Mouse (Mus musculus) stomach, postnatal 0 days (tissue): ENCODE data around the gene Rex1bd. TPM values are rescaled to one million over a fixed set of nuclear protein-coding genes. Genes with fewer than 3 reads are reported as not detected.
A peak's percentile ranks its signal among the peaks of the same experiment; 100 is the strongest.

Experiments used
- ATAC-seq: fragments of 200-750 bp; cut with Nextera tagmentation; 2 replicates; pipeline ENCODE4 v1.8.0; 2017; ENCODE audit not compliant: low FRiP score, low TSS enrichment
- DNase-seq: peaks from one replicate; pipeline ENCODE4 v3.0.0-alpha.2; 2016; ENCODE audit warnings: low spot score
- H3K27ac ChIP-seq: fragments of 300-500 bp; sonication (generic); replicated peaks from 2 replicates; pipeline ENCODE4 v1.5.1; 2014; ENCODE audit warnings: mild to moderate bottlenecking, control low read depth
- H3K27me3 ChIP-seq: fragments of 300-500 bp; sonication (generic); 2 replicates; pipeline ENCODE4 v1.6.1; 2014; ENCODE audit warnings: low read length; ENCODE audit not compliant: control insufficient read depth, insufficient read depth
- H3K36me3 ChIP-seq: fragments of 300-500 bp; sonication (generic); 2 replicates; pipeline ENCODE4 v1.6.1; 2014; ENCODE audit warnings: low read length, mixed read lengths; ENCODE audit not compliant: control insufficient read depth, insufficient read depth
- H3K4me1 ChIP-seq: fragments of 300-500 bp; sonication (generic); replicated peaks from 2 replicates; pipeline ENCODE4 v1.6.1; 2014; ENCODE audit warnings: antibody characterized with exemption; ENCODE audit not compliant: control insufficient read depth, insufficient read depth
- H3K4me2 ChIP-seq: fragments of 300-500 bp; sonication (generic); replicated peaks from 2 replicates; pipeline ENCODE4 v1.6.1; 2014; ENCODE audit warnings: low read depth, mild to moderate bottlenecking, control low read depth, moderate library complexity
- H3K4me3 ChIP-seq: fragments of 300-500 bp; sonication (generic); 2 replicates; pipeline ENCODE4 v1.5.1; 2014; ENCODE audit warnings: low read depth, low read length, control low read depth
- H3K9ac ChIP-seq: fragments of 300-500 bp; sonication (generic); 2 replicates; pipeline ENCODE4 v1.6.1; 2014; ENCODE audit warnings: mild to moderate bottlenecking, low read length, control low read depth, mixed read lengths
- H3K9me3 ChIP-seq: fragments of 300-500 bp; sonication (generic); 2 replicates; pipeline ENCODE4 v1.6.1; 2016; ENCODE audit warnings: low read length; ENCODE audit not compliant: control insufficient read depth
- CTCF ChIP-seq: IDR thresholded peaks from 2 replicates; pipeline ENCODE4 v1.5.1; 2016; ENCODE audit warnings: antibody characterized with exemption, low read depth, mild to moderate bottlenecking, moderate library complexity
- EP300 ChIP-seq: optimal IDR thresholded peaks from 2 replicates; pipeline ENCODE3; 2016; ENCODE audit warnings: antibody characterized with exemption
- WGBS: fragments of 180-500 bp; shearing (Covaris S2); extraction: QIAGEN DNeasy Blood & Tissue Kit; methylation state at CpG from one replicate; pipeline ENCODE4 v1.1.7; 2014; 5-methylcytosine and 5-hydroxymethylcytosine counted together
- polyA plus RNA-seq: library from polyadenylated mRNA; unstranded; fragments of >200 nt; fragmentation: Nextera tagmentation; extraction: Ambion mirVana; gene quantifications from 2 replicates; pipeline ENCODE4 v1.2.1, GENCODE M21; 2015

Rex1bd gene
- polyA plus RNA-seq, 1 experiment from 2014 or later: 122 TPM

GRCm38 (mm10) chr8:70540507-70541071 is 34.0 kb upstream of the Rex1bd start:
- Histone ChIP-seq H3K4me1 (no peaks in the 10 kb centered on the region; the same call in 1 of the 2 replicates), H3K9ac (peak overlapping the region; percentile 89), H3K27me3 (no peaks in the 10 kb centered on the region), H3K36me3 (peaks cover 1% of the 10 kb centered on the region; the same call in 1 of the 2 replicates), H3K4me3 (peak overlapping the region; percentile 87), H3K4me2 (peak overlapping the region; percentile 95), H3K27ac (peak overlapping the region; percentile 97), H3K9me3 (no peaks in the 10 kb centered on the region)
- ATAC-seq (peak; percentile 2; the same call in 1 of the 2 replicates), DNase-seq (peak; percentile 74)
- WGBS: 24% methylated on average over 7 of the region's 7 CpGs
- TF ChIP-seq CTCF (no peak; the same call in 1 of the 2 replicates), EP300 (no peak)

GRCm38 (mm10) chr8:70540013-70540506 is 33.5 kb upstream of the Rex1bd start:
- DNase-seq (no peak), ATAC-seq (no peak)
- Histone ChIP-seq H3K4me3 (peak overlapping the region; percentile 87), H3K9me3 (no peaks in the 10 kb centered on the region), H3K4me1 (no peaks in the 10 kb centered on the region; the same call in 1 of the 2 replicates), H3K27me3 (no peaks in the 10 kb centered on the region), H3K36me3 (peaks cover 5% of the 10 kb centered on the region), H3K4me2 (peak overlapping the region; percentile 95), H3K27ac (peak overlapping the region; percentile 97), H3K9ac (peak overlapping the region; percentile 89)
- TF ChIP-seq EP300: peak; percentile 54
- no peak for TF ChIP-seq CTCF
- 11% methylated on average over 4 of the region's 4 CpGs for whole genome bisulfite sequencing

GRCm38 (mm10) chr8:70539077-70539813 is 32.7 kb upstream of the Rex1bd start, which contains the start of gene Ell:
Ell (plus strand) TSS chr8:70539457.
- Histone ChIP-seq H3K36me3 (peaks cover 8% of the 10 kb centered on the region), H3K4me1 (no peaks in the 10 kb centered on the region; the same call in 1 of the 2 replicates), H3K9me3 (no peaks in the 10 kb centered on the region), H3K4me3 (peak within 1 kb of the TSS; percentile 87), H3K27ac (peak within 1 kb of the TSS; percentile 97), H3K9ac (peak within 1 kb of the TSS; percentile 89), H3K4me2 (peak within 1 kb of the TSS; percentile 95), H3K27me3 (no peaks in the 10 kb centered on the region)
- peak; percentile 100 for DNase-seq
- peak; percentile 90 for ATAC-seq
- TF ChIP-seq EP300: peak; percentile 80
- TF ChIP-seq CTCF: no peak; the same call in 1 of the 2 replicates
- WGBS: under 1% methylated on average over 48 of the region's 58 CpGs

DNA sequence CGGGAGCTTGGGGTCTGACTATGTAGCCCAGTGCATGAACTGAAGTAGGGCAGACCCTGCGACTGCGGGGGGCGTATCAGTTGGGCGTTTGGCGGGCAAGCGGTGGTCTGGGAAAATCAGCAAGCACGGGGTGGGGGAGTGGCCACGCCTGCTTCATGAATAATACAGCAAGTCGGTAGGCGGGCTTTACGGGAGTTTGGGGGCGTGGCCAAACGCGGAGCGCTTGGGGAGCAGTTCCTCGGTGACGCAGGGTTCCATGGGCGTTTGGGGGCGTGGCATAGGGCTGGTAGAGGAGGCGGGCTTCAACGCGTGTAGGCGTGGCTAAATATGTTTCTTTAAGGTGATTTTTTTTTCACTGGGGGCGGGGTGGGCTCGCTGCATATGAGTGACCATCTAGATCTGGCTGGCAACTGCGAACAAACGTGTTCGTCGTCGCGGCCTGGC is 32.1 kb upstream of the Rex1bd start:
- Histone ChIP-seq H3K9me3 (no peaks in the 10 kb centered on the region), H3K4me1 (no peaks in the 10 kb centered on the region; the same call in 1 of the 2 replicates), H3K4me3 (peak overlapping the region; percentile 87), H3K36me3 (peaks cover 9% of the 10 kb centered on the region), H3K9ac (peak overlapping the region; percentile 89), H3K4me2 (peak overlapping the region; percentile 95), H3K27me3 (no peaks in the 10 kb centered on the region), H3K27ac (peak overlapping the region; percentile 97)
- DNase-seq (peak; percentile 100), ATAC-seq (peak; percentile 75)
- WGBS: under 1% methylated on average over 32 of the region's 32 CpGs
- TF ChIP-seq CTCF (no peak; the same call in none of the 2 replicates), EP300 (no peak)

- peak; percentile 41 for ATAC-seq
Observed at GRCm38 (mm10) chr8:70538024-70538579, 31.6 kb upstream of the Rex1bd start.

More at GRCm38 (mm10) chr8:70538024-70538579, 31.6 kb upstream of the Rex1bd start:
- Histone ChIP-seq H3K27me3 (no peaks in the 10 kb centered on the region), H3K4me1 (no peaks in the 10 kb centered on the region; the same call in 1 of the 2 replicates), H3K4me3 (peak overlapping the region; percentile 87), H3K27ac (peak overlapping the region; percentile 97), H3K4me2 (peak overlapping the region; percentile 95), H3K9me3 (no peaks in the 10 kb centered on the region), H3K36me3 (peaks cover 11% of the 10 kb centered on the region), H3K9ac (peak overlapping the region; percentile 65)
- peak; percentile 74 for DNase-seq
- WGBS: 8% methylated on average over 24 of the region's 24 CpGs
- TF ChIP-seq CTCF: no peak
- TF ChIP-seq EP300: no peak
